Comparison of ENCODE assay signal across 8 mouse cellular contexts in the genomic region with DNA sequence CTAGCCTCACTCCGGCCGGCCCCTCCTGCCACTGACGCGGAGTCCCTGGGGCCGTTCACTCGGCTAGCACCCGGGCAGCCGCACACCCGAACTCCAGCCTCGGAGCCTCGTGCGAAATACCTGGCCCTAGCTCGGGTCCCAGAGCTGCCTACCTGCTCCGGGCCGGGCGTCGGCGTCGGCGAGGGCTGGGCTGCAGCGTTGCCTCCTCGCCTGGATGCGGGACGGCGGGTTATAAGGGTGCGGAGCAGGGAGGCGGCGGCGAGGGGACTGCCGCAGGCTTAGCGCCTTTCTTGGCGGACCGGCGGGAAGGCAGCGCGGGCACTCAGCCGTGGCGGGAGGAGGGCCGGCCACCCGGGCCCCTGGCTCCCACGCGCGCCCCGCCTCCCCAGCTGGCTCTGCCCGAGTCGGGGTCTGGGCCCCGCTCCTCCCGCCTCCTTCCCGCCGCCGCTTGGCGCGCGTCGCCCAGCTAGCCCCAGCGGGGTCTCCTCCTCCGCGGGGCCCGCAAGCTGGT. TPM values are rescaled to one million over a fixed set of nuclear protein-coding genes. Genes with fewer than 3 reads are reported as not detected.
A peak's percentile ranks its signal among the peaks of the same experiment; 100 is the strongest.
DNase-seq lines count a peak whose midpoint lies in the region; ATAC-seq lines count a peak whose summit lies in the region.

No protein-coding gene starts in this region.

- WGBS in neural tube, embryonic 11.5 days = 1% methylated on average over 42 of the region's 59 CpGs
- WGBS in intestine, embryonic 15.5 days = under 1% methylated on average over 52 of the region's 59 CpGs
- under 1% methylated on average over 54 of the region's 59 CpGs for WGBS in midbrain, embryonic 16.5 days

- peak overlapping the region; percentile 83 for H3K4me2 ChIP-seq in neural tube, embryonic 11.5 days (ENCODE audit: low read depth)
- peak overlapping the region; percentile 93 for H3K4me2 ChIP-seq in intestine, embryonic 15.5 days (replicated peaks)
- peak overlapping the region; percentile 68 for H3K4me2 ChIP-seq in midbrain, embryonic 16.5 days (ENCODE audit: low read length)

- H3K4me1 ChIP-seq in neural tube, embryonic 11.5 days (ENCODE audit: control insufficient read depth, insufficient read depth, low read length) = peaks cover 12% of the 10 kb centered on the region; the same call in 1 of the 2 replicates
- H3K4me1 ChIP-seq in intestine, embryonic 15.5 days (replicated peaks) = peaks cover 23% of the 10 kb centered on the region
- H3K4me1 ChIP-seq in midbrain, embryonic 16.5 days (ENCODE audit: control insufficient read depth, insufficient read depth, low read length) = peaks cover 29% of the 10 kb centered on the region

- no peak overlapping the region for H3K27ac ChIP-seq in neural tube, embryonic 11.5 days (ENCODE audit: low read depth, low read length)
- no peak overlapping the region for H3K27ac ChIP-seq in intestine, embryonic 15.5 days
- H3K27ac ChIP-seq in midbrain, embryonic 16.5 days (ENCODE audit: low read length) = no peak overlapping the region

- H3K4me3 ChIP-seq in neural tube, embryonic 11.5 days (ENCODE audit: low read depth, low read length) = peak overlapping the region; percentile 38
- H3K4me3 ChIP-seq in intestine, embryonic 15.5 days (replicated peaks) = peak overlapping the region; percentile 45
- peak overlapping the region; percentile 45 for H3K4me3 ChIP-seq in midbrain, embryonic 16.5 days (ENCODE audit: low read depth, low read length)

- H3K36me3 ChIP-seq in neural tube, embryonic 11.5 days (ENCODE audit: control insufficient read depth, insufficient read depth, low read length) = no peaks in the 10 kb centered on the region
- no peaks in the 10 kb centered on the region for H3K36me3 ChIP-seq in intestine, embryonic 15.5 days
- no peaks in the 10 kb centered on the region for H3K36me3 ChIP-seq in midbrain, embryonic 16.5 days (ENCODE audit: control insufficient read depth, insufficient read depth, low read length)

- no peak for ATAC-seq in neural tube, embryonic 11.5 days (ENCODE audit: insufficient read depth, low FRiP score, low TSS enrichment)
- peak; percentile 7; the same call in 1 of the 2 replicates for ATAC-seq in intestine, embryonic 15.5 days
- ATAC-seq in midbrain, embryonic 16.5 days = no peak
- ATAC-seq in monocyte, adult 5-6 weeks (replicated peaks; ENCODE audit: insufficient number of reproducible peaks, low FRiP score, low TSS enrichment, poor library complexity, severe bottlenecking) = no peak
- ATAC-seq in activated CD4-positive, CD25-positive, alpha-beta regulatory T cell, adult 4 months = no peak

- H3K27me3 ChIP-seq in neural tube, embryonic 11.5 days (ENCODE audit: control insufficient read depth, insufficient read depth, low read length) = peaks cover 50% of the 10 kb centered on the region
- H3K27me3 ChIP-seq in intestine, embryonic 15.5 days (replicated peaks) = peaks cover 56% of the 10 kb centered on the region
- H3K27me3 ChIP-seq in midbrain, embryonic 16.5 days (ENCODE audit: control insufficient read depth, insufficient read depth, low read depth, low read length) = peaks cover 42% of the 10 kb centered on the region

- peak overlapping the region; percentile 42 for H3K9ac ChIP-seq in neural tube, embryonic 11.5 days (ENCODE audit: low read length)
- H3K9ac ChIP-seq in intestine, embryonic 15.5 days = peak overlapping the region; percentile 42
- peak overlapping the region; percentile 56 for H3K9ac ChIP-seq in midbrain, embryonic 16.5 days (ENCODE audit: low read depth, low read length)

- peak; percentile 22 for DNase-seq in adrenal gland, postnatal 10 days
- DNase-seq in adrenal gland, adult 8-10 months = no peak
- DNase-seq in neural tube, embryonic 11.5 days (ENCODE audit: low spot score) = peak; percentile 44
- DNase-seq in neural tube, embryonic 10.5 days (ENCODE audit: extremely low spot score, low spot score) = no peak

- H3K9me3 ChIP-seq in neural tube, embryonic 11.5 days (ENCODE audit: control insufficient read depth, low read length) = no peaks in the 10 kb centered on the region
- H3K9me3 ChIP-seq in intestine, embryonic 15.5 days = no peaks in the 10 kb centered on the region
- H3K9me3 ChIP-seq in midbrain, embryonic 16.5 days (replicated peaks; ENCODE audit: control insufficient read depth, low read length, poor library complexity, severe bottlenecking) = no peaks in the 10 kb centered on the region

RNA-seq across cellular contexts. Expression of gene Trp73, which starts 0.3 kb away (rescaled TPM):
- under 1 TPM in 1 of 2 experiments, not detected in 1; 0.15 TPM for total RNA-seq in adrenal gland, postnatal 10 days (2021)
- under 1 TPM in 1 of 4 experiments, not detected in 3; 0.22 TPM for total RNA-seq in adrenal gland, adult 8-10 months (2022)
- 0.31 and 0.35 TPM in 2 replicates for polyA plus RNA-seq in neural tube, embryonic 11.5 days (2014; fragmentation: Nextera tagmentation; extraction: Ambion mirVana)
- polyA plus RNA-seq in intestine, embryonic 15.5 days (2015; fragmentation: Nextera tagmentation; extraction: Ambion mirVana) = 0.13 and 0.33 TPM in 2 replicates
- 0.90 and 1.1 TPM in 2 replicates for polyA plus RNA-seq in midbrain, embryonic 16.5 days (2015; fragmentation: Nextera tagmentation; extraction: Ambion mirVana)
- not detected in 3 replicates for total RNA-seq in monocyte, adult 5-6 weeks (2017)
- not detected for polyA plus RNA-seq in activated CD4-positive, CD25-positive, alpha-beta regulatory T cell, adult 4 months (2017; shearing (Covaris generic))

RNA-seq across cellular contexts. Expression of gene Wrap73, which starts 2.4 kb away (rescaled TPM):
- total RNA-seq in adrenal gland, postnatal 10 days (2021) = 10 to 100 TPM; 15.2 to 19.1 TPM
- total RNA-seq in adrenal gland, adult 8-10 months (2022) = 10 to 100 TPM; 21.6 to 28.6 (median 22.8) TPM
- polyA plus RNA-seq in neural tube, embryonic 11.5 days (2014; fragmentation: Nextera tagmentation; extraction: Ambion mirVana) = 43.8 and 45.5 TPM in 2 replicates
- polyA plus RNA-seq in intestine, embryonic 15.5 days (2015; fragmentation: Nextera tagmentation; extraction: Ambion mirVana) = 28.9 and 31.2 TPM in 2 replicates
- 43.5 and 45.6 TPM in 2 replicates for polyA plus RNA-seq in midbrain, embryonic 16.5 days (2015; fragmentation: Nextera tagmentation; extraction: Ambion mirVana)
- total RNA-seq in monocyte, adult 5-6 weeks (2017) = 8.2 to 15.0 TPM (median 14.1 TPM) in 3 replicates
- polyA plus RNA-seq in activated CD4-positive, CD25-positive, alpha-beta regulatory T cell, adult 4 months (2017; shearing (Covaris generic)) = 10 to 100 TPM; 24.9 to 31.7 TPM

RNA-seq across cellular contexts. Expression of gene Tprgl, which starts 20.7 kb away (rescaled TPM):
- 100 to 1,000 TPM; 111 to 120 TPM for total RNA-seq in adrenal gland, postnatal 10 days (2021)
- total RNA-seq in adrenal gland, adult 8-10 months (2022) = 100 to 1,000 TPM; 186 to 217 (median 196) TPM
- 145 and 153 TPM in 2 replicates for polyA plus RNA-seq in neural tube, embryonic 11.5 days (2014; fragmentation: Nextera tagmentation; extraction: Ambion mirVana)
- polyA plus RNA-seq in intestine, embryonic 15.5 days (2015; fragmentation: Nextera tagmentation; extraction: Ambion mirVana) = 102 and 110 TPM in 2 replicates
- 214 and 223 TPM in 2 replicates for polyA plus RNA-seq in midbrain, embryonic 16.5 days (2015; fragmentation: Nextera tagmentation; extraction: Ambion mirVana)
- 73.1 to 107 TPM (median 99.0 TPM) in 3 replicates for total RNA-seq in monocyte, adult 5-6 weeks (2017)
- polyA plus RNA-seq in activated CD4-positive, CD25-positive, alpha-beta regulatory T cell, adult 4 months (2017; shearing (Covaris generic)) = 10 to 100 TPM; 24.7 to 26.7 TPM

RNA-seq across cellular contexts. Expression of gene Megf6, which starts 30.8 kb away (rescaled TPM):
- total RNA-seq in adrenal gland, postnatal 10 days (2021) = 10 to 100 TPM in 1 of 2 experiments, 1 to 10 TPM in 1; 9.5 to 10.3 TPM
- total RNA-seq in adrenal gland, adult 8-10 months (2022) = 1 to 10 TPM; 1.2 to 3.8 (median 2.9) TPM
- 22.1 and 22.7 TPM in 2 replicates for polyA plus RNA-seq in neural tube, embryonic 11.5 days (2014; fragmentation: Nextera tagmentation; extraction: Ambion mirVana)
- 13.1 and 14.2 TPM in 2 replicates for polyA plus RNA-seq in intestine, embryonic 15.5 days (2015; fragmentation: Nextera tagmentation; extraction: Ambion mirVana)
- polyA plus RNA-seq in midbrain, embryonic 16.5 days (2015; fragmentation: Nextera tagmentation; extraction: Ambion mirVana) = 9.3 and 10.6 TPM in 2 replicates
- total RNA-seq in monocyte, adult 5-6 weeks (2017) = not detected in 3 replicates
- not detected for polyA plus RNA-seq in activated CD4-positive, CD25-positive, alpha-beta regulatory T cell, adult 4 months (2017; shearing (Covaris generic))

Comparison
In these comparisons a context has a peak if more than half of its experiments do, and no peak if none do; other contexts are left out.
1. DNase-seq: peak in adrenal gland, postnatal 10 days (single experiment) and neural tube, embryonic 11.5 days (single experiment); none in adrenal gland, adult 8-10 months (single experiment) and neural tube, embryonic 10.5 days (single experiment).
2. Peak in every context shown above with its lines, with median percentiles within 50 percentile points of each other: H3K4me2 ChIP-seq, H3K4me3 ChIP-seq and H3K9ac ChIP-seq.